Mouse (Mus musculus) splenic B cell, adult 2 months (primary cell): ENCODE data around the gene Uvssa.
A peak's percentile ranks its signal among the peaks of the same experiment; 100 is the strongest.

ENCODE experiments used
- DNase-seq: peaks from one replicate; pipeline ENCODE4 v3.0.0-alpha.2; 2011; ENCODE audit warnings: low read depth, low spot score
- H3K27me3 ChIP-seq: 2 replicates; pipeline ENCODE4 v1.6.1; 2012; ENCODE audit warnings: mild to moderate bottlenecking, low read length, moderate library complexity, mixed read lengths; ENCODE audit not compliant: control insufficient read depth, poor library complexity, insufficient read depth, severe bottlenecking
- H3K36me3 ChIP-seq: 2 replicates; pipeline ENCODE4 v1.6.1; 2012; ENCODE audit warnings: mild to moderate bottlenecking, low read length, moderate library complexity, mixed read lengths; ENCODE audit not compliant: control insufficient read depth, poor library complexity, insufficient read depth, severe bottlenecking

The Uvssa gene

GRCm38 (mm10) chr5:33352273-33352645, 26.1 kb upstream of the Uvssa start:
- H3K36me3 ChIP-seq: no peaks in the 10 kb centered on the region
- peak; percentile 69 for DNase-seq

GRCm38 (mm10) chr5:33353011-33353410, 25.3 kb upstream of the Uvssa start:
- no peak for DNase-seq
- no peaks in the 10 kb centered on the region for H3K36me3 ChIP-seq
- no peaks in the 10 kb centered on the region for H3K27me3 ChIP-seq

More at GRCm38 (mm10) chr5:33352273-33352645, 26.1 kb upstream of the Uvssa start:
- no peaks in the 10 kb centered on the region for H3K27me3 ChIP-seq

GRCm38 (mm10) chr5:33357494-33357893, 20.9 kb upstream of the Uvssa start:
- DNase-seq: no peak
- Histone ChIP-seq H3K27me3 (no peaks in the 10 kb centered on the region), H3K36me3 (peaks cover 3% of the 10 kb centered on the region)

GRCm38 (mm10) chr5:33358467-33358866, 19.9 kb upstream of the Uvssa start:
- Histone ChIP-seq H3K36me3 (peaks cover 3% of the 10 kb centered on the region), H3K27me3 (no peaks in the 10 kb centered on the region)
- peak; percentile 66 for DNase-seq

GRCm38 (mm10) chr5:33363263-33363662, 15.1 kb upstream of the Uvssa start:
- no peaks in the 10 kb centered on the region for H3K27me3 ChIP-seq
- no peak for DNase-seq

GRCm38 (mm10) chr5:33368651-33369050, 9.7 kb upstream of the Uvssa start:
- no peaks in the 10 kb centered on the region for H3K27me3 ChIP-seq
- peaks cover 20% of the 10 kb centered on the region for H3K36me3 ChIP-seq
- DNase-seq: no peak

More at GRCm38 (mm10) chr5:33363263-33363662, 15.1 kb upstream of the Uvssa start:
- H3K36me3 ChIP-seq: peaks cover 19% of the 10 kb centered on the region

- H3K27me3 ChIP-seq: no peaks in the 10 kb centered on the region
- peaks cover 11% of the 10 kb centered on the region for H3K36me3 ChIP-seq
- peak; percentile 62 for DNase-seq
These were observed 7.2 kb upstream of the Uvssa start for GRCm38 (mm10) chr5:33371137-33371536.

- Histone ChIP-seq H3K27me3 (no peaks in the 10 kb centered on the region), H3K36me3 (peaks cover 9% of the 10 kb centered on the region)
- DNase-seq: no peak
These were observed 6.7 kb upstream of the Uvssa start for GRCm38 (mm10) chr5:33371668-33372067.

GRCm38 (mm10) chr5:33372331-33373038, 5.9 kb upstream of the Uvssa start:
- Histone ChIP-seq H3K36me3 (peaks cover 7% of the 10 kb centered on the region), H3K27me3 (no peaks in the 10 kb centered on the region)
- DNase-seq: peak; percentile 65

- Histone ChIP-seq H3K27me3 (no peaks in the 10 kb centered on the region), H3K36me3 (peaks cover 2% of the 10 kb centered on the region; the same call in 1 of the 2 replicates)
- peak; percentile 22 for DNase-seq
These were observed 1.2 kb upstream of the Uvssa start for GRCm38 (mm10) chr5:33377176-33377575.

- Histone ChIP-seq H3K27me3 (no peaks in the 10 kb centered on the region), H3K36me3 (peaks cover 5% of the 10 kb centered on the region)
- DNase-seq: peak; percentile 53
These were observed 498 bp upstream of the Uvssa start for GRCm38 (mm10) chr5:33377801-33378301.

GRCm38 (mm10) chr5:33387550-33387949, 9.2 kb downstream of the Uvssa start:
- Histone ChIP-seq H3K36me3 (peaks cover under 1% of the 10 kb centered on the region), H3K27me3 (no peaks in the 10 kb centered on the region)
- DNase-seq: no peak

- DNase-seq: peak; percentile 81
- Histone ChIP-seq H3K27me3 (no peaks in the 10 kb centered on the region), H3K36me3 (no peaks in the 10 kb centered on the region; the same call in none of the 2 replicates)
These were observed 15.5 kb downstream of the Uvssa start for GRCm38 (mm10) chr5:33393803-33394202.

- DNase-seq: no peak
- Histone ChIP-seq H3K36me3 (no peaks in the 10 kb centered on the region; the same call in none of the 2 replicates), H3K27me3 (no peaks in the 10 kb centered on the region)
These were observed 17.3 kb downstream of the Uvssa start for GRCm38 (mm10) chr5:33395693-33396092.

GRCm38 (mm10) chr5:33396828-33397227, 18.5 kb downstream of the Uvssa start:
- Histone ChIP-seq H3K36me3 (no peaks in the 10 kb centered on the region; the same call in none of the 2 replicates), H3K27me3 (no peaks in the 10 kb centered on the region)
- DNase-seq: no peak
